Mouse (Mus musculus) neural tube, embryonic 14.5 days (tissue): ENCODE measurements at regions not wholly inside any gene's neighbourhood (a gene's known extent, or its start where the extent isn't known, plus 50 kb on each side); places are given as distances from the start of the nearest gene placed in this dataset.

Experiments used
- ATAC-seq: fragments of 200-750 bp; cut with Nextera tagmentation; 2 replicates; pipeline ENCODE4 v1.8.0; 2017; ENCODE audit warnings: low read depth, mild to moderate bottlenecking, moderate TSS enrichment, moderate library complexity
- H3K27ac ChIP-seq: fragments of 300-500 bp; sonication (generic); 2 replicates; pipeline ENCODE4 v1.5.1; 2014; ENCODE audit warnings: low read depth, mild to moderate bottlenecking, control low read depth, low read length, moderate library complexity, mixed read lengths
- H3K27me3 ChIP-seq: fragments of 300-500 bp; sonication (generic); 2 replicates; pipeline ENCODE4 v1.6.1; 2014; ENCODE audit warnings: low read length; ENCODE audit not compliant: control insufficient read depth, insufficient read depth
- H3K36me3 ChIP-seq: fragments of 300-500 bp; sonication (generic); 2 replicates; pipeline ENCODE4 v1.6.1; 2014; ENCODE audit warnings: low read length, mixed read lengths; ENCODE audit not compliant: control insufficient read depth, insufficient read depth
- H3K4me1 ChIP-seq: fragments of 300-500 bp; sonication (generic); 2 replicates; pipeline ENCODE4 v1.6.1; 2014; ENCODE audit warnings: low read length; ENCODE audit not compliant: control insufficient read depth, insufficient read depth
- H3K4me2 ChIP-seq: fragments of 300-500 bp; sonication (generic); 2 replicates; pipeline ENCODE4 v1.6.1; 2014; ENCODE audit warnings: mild to moderate bottlenecking, low read depth, low read length, control low read depth
- H3K4me3 ChIP-seq: fragments of 300-500 bp; sonication (generic); 2 replicates; pipeline ENCODE4 v1.5.1; 2014; ENCODE audit warnings: low read depth, low read length, control low read depth, mixed read lengths
- H3K9ac ChIP-seq: fragments of 300-500 bp; sonication (generic); replicated peaks from 2 replicates; pipeline ENCODE4 v1.6.1; 2014; ENCODE audit warnings: low read depth, mild to moderate bottlenecking, control low read depth, low read length, mixed read lengths
- H3K9me3 ChIP-seq: fragments of 300-500 bp; sonication (generic); 2 replicates; pipeline ENCODE4 v1.6.1; 2016; ENCODE audit warnings: low read length; ENCODE audit not compliant: control insufficient read depth
- WGBS: fragments of 180-500 bp; shearing (Covaris S2); extraction: QIAGEN DNeasy Blood & Tissue Kit; methylation state at CpG from one replicate; pipeline ENCODE4 v1.1.7; 2014; 5-methylcytosine and 5-hydroxymethylcytosine counted together

DNA sequence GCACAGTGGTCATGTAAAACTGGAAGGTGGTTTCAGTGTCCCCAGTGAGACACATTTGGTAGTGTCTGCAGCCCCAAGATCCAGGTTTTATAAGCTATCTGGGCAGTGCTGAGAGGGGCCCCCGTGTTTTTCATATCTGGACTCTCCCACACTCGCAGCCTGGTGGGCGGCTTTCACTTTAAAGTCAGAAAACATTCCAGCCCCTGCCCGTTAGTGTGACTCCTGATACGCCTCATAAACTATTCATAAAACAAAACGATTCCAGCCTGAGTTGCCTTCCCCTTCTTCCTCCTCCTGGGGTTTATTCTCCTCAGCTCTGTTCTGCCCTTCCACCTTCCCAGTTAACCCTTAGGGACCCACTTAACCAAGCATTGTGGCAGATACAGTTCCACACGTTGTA lies 159.6 kb downstream of the Wnt5a start:
- WGBS = 24% methylated on average over 7 of the region's 7 CpGs
- H3K9ac ChIP-seq = no peak overlapping the region
- H3K4me3 ChIP-seq = no peak overlapping the region
- ATAC-seq = no peak
- H3K36me3 ChIP-seq = no peaks in the 10 kb centered on the region
- H3K4me2 ChIP-seq = no peak overlapping the region
- H3K4me1 ChIP-seq = no peaks in the 10 kb centered on the region
- H3K27me3 ChIP-seq = no peaks in the 10 kb centered on the region
- no peak overlapping the region for H3K27ac ChIP-seq
- H3K9me3 ChIP-seq = no peaks in the 10 kb centered on the region

DNA sequence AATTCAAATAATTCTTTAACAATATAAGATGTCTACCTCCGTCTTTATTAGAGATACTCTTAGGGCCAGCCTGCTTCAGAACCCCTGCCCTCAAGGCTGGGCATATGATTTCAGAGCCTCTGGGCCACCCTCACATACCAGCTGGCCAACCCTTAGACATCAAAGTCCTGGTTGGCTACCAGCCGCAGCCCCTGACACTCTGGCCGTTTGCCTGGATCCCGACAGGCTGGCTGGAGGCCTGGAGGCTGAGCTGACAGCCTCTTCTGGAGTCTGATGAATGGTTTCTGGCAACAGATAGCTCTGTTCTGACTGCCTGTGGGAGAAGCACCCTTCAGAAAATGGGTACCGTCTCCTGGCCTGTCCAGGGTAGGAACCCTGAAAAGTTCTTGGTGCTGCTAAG lies 170.9 kb downstream of the Wnt5a start:
- Histone ChIP-seq H3K27me3 (no peaks in the 10 kb centered on the region), H3K4me2 (no peak overlapping the region), H3K27ac (no peak overlapping the region), H3K4me1 (no peaks in the 10 kb centered on the region), H3K36me3 (no peaks in the 10 kb centered on the region), H3K9ac (no peak overlapping the region), H3K9me3 (no peaks in the 10 kb centered on the region), H3K4me3 (no peak overlapping the region)
- 0 out of 2 replicates have a peak, but pooled peaks have one; percentile 24 for ATAC-seq
- WGBS = 30% methylated on average over 5 of the region's 5 CpGs

DNA sequence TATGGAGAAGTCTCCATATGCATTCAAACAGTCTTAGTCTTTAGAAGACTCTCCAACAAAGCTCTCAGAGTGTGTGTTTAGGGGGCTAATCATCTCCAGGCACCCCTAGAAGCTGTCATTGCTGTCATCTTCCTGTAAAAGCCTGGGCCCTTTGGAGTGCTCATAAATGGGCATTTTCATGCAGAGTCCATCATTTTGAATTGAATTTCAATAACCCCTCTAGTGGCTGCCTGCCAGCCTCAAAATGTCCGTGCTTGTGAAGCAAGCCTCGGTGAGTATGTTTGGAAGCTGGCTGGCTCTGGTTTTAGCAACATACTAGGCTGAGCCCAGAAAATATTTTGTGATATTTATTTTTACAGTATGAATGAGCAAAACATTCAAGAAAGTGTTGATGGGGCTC lies 195.2 kb downstream of the Wnt5a start:
- no peak for ATAC-seq
- Histone ChIP-seq H3K27ac (no peak overlapping the region), H3K4me1 (no peaks in the 10 kb centered on the region), H3K27me3 (no peaks in the 10 kb centered on the region), H3K4me2 (no peak overlapping the region), H3K36me3 (no peaks in the 10 kb centered on the region), H3K9ac (no peak overlapping the region), H3K4me3 (no peak overlapping the region), H3K9me3 (no peaks in the 10 kb centered on the region)
- 55% methylated on average over 2 of the region's 2 CpGs for WGBS

DNA sequence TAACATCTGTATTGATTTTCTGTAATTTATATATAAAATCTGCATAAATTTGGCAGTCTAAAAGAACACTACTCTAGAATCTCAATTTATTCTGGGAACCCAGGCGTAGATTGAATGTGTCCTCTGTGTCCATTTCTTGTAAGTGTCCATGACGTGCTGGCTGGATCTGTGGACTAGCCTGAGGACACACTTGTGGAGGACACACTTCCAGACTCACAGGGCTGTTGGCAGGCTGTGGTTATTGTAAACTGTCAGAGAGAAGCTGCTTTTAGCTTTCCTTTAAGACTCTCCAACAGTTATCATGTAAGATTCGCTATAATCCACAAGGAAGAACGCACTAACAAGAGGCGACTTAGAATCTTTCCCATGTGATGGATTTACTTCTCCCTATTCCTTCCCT lies 200.2 kb downstream of the Wnt5a start:
- ATAC-seq = no peak
- H3K9me3 ChIP-seq = no peaks in the 10 kb centered on the region
- no peak overlapping the region for H3K27ac ChIP-seq
- no peaks in the 10 kb centered on the region for H3K36me3 ChIP-seq
- H3K27me3 ChIP-seq = no peaks in the 10 kb centered on the region
- H3K4me1 ChIP-seq = no peaks in the 10 kb centered on the region
- no peak overlapping the region for H3K9ac ChIP-seq
- WGBS = 93% methylated on average over 5 of the region's 5 CpGs
- no peak overlapping the region for H3K4me2 ChIP-seq
- no peak overlapping the region for H3K4me3 ChIP-seq

DNA sequence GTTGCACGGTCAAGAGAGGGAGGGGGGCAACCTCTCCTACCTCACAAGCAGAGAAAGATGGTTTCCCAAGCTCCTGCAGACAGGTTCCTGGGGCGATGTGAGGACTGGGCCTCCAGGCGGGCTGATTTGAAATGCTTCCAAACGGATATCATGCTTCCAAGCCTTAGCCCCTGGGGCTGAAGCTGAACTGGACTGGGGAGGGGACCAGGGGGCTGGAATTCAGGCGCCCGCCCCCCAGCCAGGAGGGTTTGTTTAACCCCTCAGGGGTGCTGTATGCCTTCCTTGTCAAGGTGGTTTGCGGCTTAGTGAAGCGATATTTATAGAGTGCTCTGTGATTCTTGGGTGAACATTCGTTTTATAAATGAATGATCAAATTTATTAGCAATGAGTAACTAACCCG lies 210.0 kb downstream of the Wnt5a start:
- Histone ChIP-seq H3K36me3 (no peaks in the 10 kb centered on the region), H3K4me1 (no peaks in the 10 kb centered on the region), H3K9me3 (no peaks in the 10 kb centered on the region), H3K27me3 (no peaks in the 10 kb centered on the region), H3K9ac (no peak overlapping the region), H3K4me2 (no peak overlapping the region), H3K4me3 (no peak overlapping the region), H3K27ac (no peak overlapping the region)
- WGBS = 63% methylated on average over 10 of the region's 10 CpGs
- no peak for ATAC-seq

DNA sequence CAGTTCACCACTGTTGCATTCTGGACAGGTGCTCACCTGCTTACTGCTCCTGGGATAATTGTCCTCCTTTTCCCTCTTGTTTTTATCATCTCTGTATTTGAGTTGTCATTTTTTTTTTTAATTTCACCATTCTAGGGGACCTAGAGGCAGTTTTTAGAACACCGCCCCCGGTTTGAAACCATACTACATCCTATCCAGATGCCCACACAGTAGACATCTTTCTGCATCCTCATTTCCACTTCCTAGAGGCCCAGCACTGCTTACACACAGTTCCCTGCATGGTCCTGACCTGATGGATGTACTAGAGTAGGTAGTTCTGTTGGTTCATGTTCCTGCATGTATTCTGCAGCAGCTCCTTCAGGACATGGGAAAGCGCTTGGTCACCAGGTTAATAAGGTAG lies 216.0 kb downstream of the Wnt5a start:
- ATAC-seq = no peak
- no peaks in the 10 kb centered on the region for H3K27me3 ChIP-seq
- H3K4me1 ChIP-seq = no peaks in the 10 kb centered on the region
- no peak overlapping the region for H3K4me2 ChIP-seq
- no peaks in the 10 kb centered on the region for H3K9me3 ChIP-seq
- no peak overlapping the region for H3K4me3 ChIP-seq
- WGBS = 95% methylated on average over 3 of the region's 3 CpGs
- no peak overlapping the region for H3K27ac ChIP-seq
- H3K9ac ChIP-seq = no peak overlapping the region
- H3K36me3 ChIP-seq = no peaks in the 10 kb centered on the region

DNA sequence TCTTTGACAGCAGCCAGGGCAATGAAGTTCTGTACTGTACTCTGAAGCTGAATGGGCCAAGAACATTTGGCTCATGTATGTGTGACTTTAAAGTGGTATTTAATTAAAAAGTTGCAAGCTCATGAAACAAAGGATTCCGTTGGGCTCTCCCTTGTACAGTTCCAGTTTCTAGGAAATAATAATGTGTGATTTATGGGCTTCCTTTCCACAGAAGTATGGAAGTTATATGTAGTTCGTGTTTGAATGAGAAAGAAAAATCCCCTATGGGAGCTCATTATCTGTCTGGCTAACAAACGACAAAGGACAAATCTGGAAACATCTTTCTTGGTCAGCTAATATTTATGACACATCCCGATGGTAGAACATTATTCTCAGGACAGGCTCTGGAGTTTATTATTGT lies 221.1 kb downstream of the Wnt5a start:
- no peak overlapping the region for H3K27ac ChIP-seq
- 66% methylated on average over 4 of the region's 4 CpGs for WGBS
- ATAC-seq = no peak
- H3K27me3 ChIP-seq = no peaks in the 10 kb centered on the region
- no peaks in the 10 kb centered on the region for H3K4me1 ChIP-seq
- no peaks in the 10 kb centered on the region for H3K36me3 ChIP-seq
- H3K4me2 ChIP-seq = no peak overlapping the region
- H3K4me3 ChIP-seq = no peak overlapping the region
- no peak overlapping the region for H3K9ac ChIP-seq
- H3K9me3 ChIP-seq = no peaks in the 10 kb centered on the region

DNA sequence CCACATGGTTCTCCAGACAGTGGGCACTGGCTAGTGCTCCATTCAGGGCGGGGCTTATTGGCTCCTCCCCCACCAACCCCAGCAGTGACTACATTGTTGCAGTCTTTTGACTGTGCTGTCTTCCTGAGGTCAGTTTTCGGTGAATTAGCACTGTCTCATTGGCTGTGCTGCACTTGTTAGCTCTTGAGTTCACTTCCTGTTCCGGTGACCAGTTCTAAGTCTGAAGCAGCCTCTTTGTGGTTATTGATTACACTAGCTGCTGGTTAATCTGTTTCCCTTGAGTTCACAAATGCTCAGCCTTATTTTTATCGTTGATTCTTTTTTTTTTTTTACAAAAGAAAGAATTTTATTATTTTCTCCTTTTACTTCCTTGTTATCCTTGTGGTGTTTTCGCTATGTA lies 228.9 kb downstream of the Wnt5a start:
- Histone ChIP-seq H3K36me3 (no peaks in the 10 kb centered on the region), H3K4me1 (no peaks in the 10 kb centered on the region), H3K9me3 (no peaks in the 10 kb centered on the region), H3K27me3 (no peaks in the 10 kb centered on the region), H3K4me3 (no peak overlapping the region), H3K27ac (no peak overlapping the region), H3K4me2 (no peak overlapping the region), H3K9ac (no peak overlapping the region)
- no peak for ATAC-seq
- WGBS = 72% methylated on average over 5 of the region's 5 CpGs

DNA sequence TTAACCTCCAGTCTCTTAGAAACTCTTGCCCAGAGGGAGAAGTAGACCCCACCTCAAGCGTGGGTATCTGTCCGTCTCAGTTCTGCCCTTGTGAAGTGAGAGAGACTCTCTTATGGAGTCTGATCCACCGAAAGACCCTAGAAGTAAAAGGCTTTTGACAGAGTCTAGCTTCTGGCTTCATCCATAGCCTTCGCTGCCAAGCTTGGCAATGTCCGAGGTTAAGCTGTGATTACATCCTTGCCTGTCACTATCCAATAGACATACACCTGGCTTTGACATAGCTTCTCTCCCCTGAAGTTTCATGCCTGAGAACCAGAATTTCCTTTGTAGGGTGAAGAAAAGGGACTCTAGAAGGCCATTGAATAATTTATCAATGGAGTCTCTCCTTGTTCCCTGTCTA lies 230.9 kb downstream of the Wnt5a start:
- H3K9me3 ChIP-seq = no peaks in the 10 kb centered on the region
- no peak overlapping the region for H3K9ac ChIP-seq
- no peak for ATAC-seq
- H3K27ac ChIP-seq = no peak overlapping the region
- H3K27me3 ChIP-seq = no peaks in the 10 kb centered on the region
- no peak overlapping the region for H3K4me2 ChIP-seq
- no peak overlapping the region for H3K4me3 ChIP-seq
- H3K36me3 ChIP-seq = no peaks in the 10 kb centered on the region
- H3K4me1 ChIP-seq = no peaks in the 10 kb centered on the region
- 96% methylated on average over 5 of the region's 5 CpGs for WGBS

DNA sequence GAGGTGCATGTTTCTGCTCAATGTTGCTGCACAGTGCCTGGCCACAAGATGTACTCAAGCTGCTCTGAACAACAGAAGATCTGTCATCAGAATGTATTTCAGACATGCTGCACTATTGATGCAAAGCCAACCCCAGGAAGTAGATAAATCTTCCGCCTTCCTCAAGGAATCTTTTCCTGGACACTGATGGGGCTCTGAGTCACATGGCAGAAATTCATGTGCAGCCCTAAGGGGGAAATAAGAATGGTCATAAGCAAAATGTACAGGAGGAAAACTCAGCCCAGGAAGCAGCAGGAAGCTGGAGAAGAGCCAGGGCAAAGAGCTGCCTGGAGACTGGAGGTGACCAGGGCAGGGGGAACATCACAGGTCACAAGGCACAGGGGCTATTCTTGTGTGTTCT lies 235.5 kb downstream of the Wnt5a start:
- Histone ChIP-seq H3K27ac (no peak overlapping the region), H3K36me3 (no peaks in the 10 kb centered on the region), H3K9me3 (no peaks in the 10 kb centered on the region), H3K27me3 (no peaks in the 10 kb centered on the region), H3K4me3 (no peak overlapping the region), H3K4me1 (no peaks in the 10 kb centered on the region), H3K9ac (no peak overlapping the region), H3K4me2 (no peak overlapping the region)
- no peak for ATAC-seq
- 71% methylated on average over 1 of the region's 1 CpGs for WGBS
